Mouse (Mus musculus) layer of hippocampus, adult 11-12 months (tissue): ENCODE results near the gene Serpinb6b.
"Not testable (repeated sequence)": the region's sequence is repeated elsewhere in the genome, so short reads cannot be mapped to it uniquely, and the experiment has no call there.

Experiments
- DNase-seq: peaks from one replicate; pipeline ENCODE4 v3.0.0; 2022; ENCODE audit warnings: low spot score

The Serpinb6b gene

DNA sequence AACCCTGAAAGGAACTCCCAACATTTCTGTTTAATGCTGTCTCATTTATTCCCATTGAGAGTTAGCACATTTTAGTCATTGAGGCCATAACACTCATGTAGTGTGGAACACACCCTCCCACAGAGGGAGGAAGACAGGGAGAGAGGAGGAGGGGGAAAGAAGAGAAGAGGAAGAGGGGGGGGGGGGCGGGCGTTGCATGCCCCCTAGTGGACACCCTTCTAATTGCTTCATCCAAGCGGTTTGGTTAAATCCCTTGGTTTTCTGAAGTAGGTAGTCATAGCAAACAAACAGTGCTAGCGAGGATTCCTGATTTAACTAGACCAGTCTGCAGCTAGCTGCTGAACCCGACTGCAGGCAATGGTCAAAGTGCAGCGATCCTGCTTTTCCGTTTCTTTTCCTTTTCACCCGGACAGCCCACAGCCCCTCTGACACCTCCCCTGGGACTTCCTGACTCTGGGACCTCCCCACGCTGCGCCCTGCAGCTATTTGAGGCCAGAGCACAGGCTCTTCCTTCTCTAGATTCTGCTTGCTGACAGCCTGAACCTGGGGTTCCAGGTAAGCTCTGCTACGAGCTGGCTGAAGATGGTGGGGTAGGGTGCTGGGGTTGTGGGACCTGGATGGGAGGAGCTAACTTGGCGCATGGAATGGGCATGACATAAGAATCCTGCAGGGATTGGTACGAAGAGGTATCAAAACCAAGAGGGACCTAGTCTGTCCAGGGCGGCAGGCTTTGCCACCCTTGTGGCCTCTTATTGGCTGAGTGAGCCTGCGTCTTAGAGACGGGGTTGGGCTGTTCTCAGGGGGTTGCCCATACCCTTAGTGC, at the start of gene Serpinb6b:
Gene Serpinb6b, plus strand, starts transcription at position 221 of the 823 bp plus-strand sequence.
- DNase-seq = peak; percentile 4

DNA sequence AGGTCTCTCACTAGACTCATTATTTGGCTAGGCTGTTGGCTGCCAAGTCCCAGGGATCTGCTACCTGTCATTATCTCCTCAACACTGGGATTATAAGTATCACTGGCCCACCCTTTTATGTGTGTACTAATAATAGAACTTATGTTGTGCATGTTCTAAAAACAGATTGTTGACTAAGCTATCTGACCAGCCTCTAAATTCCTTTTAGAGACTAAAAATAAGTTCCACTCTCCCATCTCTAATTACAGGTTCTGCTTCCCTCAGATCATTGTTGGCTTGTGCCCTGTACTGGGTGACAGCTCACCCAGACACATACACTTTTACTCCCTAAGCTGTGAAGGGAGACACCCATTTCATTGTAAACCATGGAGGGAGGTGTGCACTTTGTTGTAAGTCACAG, 42.4 kb upstream of the Serpinb6b start:
- no peak for DNase-seq

- no peak for DNase-seq
Measured at GRCm38 (mm10) chr13:32924578-32925360, 40.2 kb upstream of the Serpinb6b start.

DNA sequence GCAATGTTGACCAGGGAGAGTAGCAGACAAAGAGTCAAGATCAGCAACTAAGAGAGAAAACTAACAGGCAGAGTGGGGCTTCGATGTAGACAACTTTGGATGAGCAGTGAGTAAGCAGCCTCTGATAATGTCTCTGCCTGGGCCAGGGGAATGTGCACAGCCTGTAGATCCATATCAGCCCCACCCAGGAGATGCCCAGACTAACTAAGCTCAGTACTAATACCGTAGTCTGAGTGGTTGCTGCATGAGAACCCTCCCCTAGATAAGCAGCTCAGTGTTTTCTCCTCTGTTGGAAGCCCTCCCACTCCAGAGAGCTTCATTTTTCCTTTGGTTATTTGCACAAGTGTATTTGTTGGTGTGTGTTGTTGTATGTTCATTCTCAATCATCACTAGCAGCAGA, 38.3 kb upstream of the Serpinb6b start:
- DNase-seq = no peak

- no peak for DNase-seq
Measured at GRCm38 (mm10) chr13:32927241-32927640, 37.8 kb upstream of the Serpinb6b start.

DNA sequence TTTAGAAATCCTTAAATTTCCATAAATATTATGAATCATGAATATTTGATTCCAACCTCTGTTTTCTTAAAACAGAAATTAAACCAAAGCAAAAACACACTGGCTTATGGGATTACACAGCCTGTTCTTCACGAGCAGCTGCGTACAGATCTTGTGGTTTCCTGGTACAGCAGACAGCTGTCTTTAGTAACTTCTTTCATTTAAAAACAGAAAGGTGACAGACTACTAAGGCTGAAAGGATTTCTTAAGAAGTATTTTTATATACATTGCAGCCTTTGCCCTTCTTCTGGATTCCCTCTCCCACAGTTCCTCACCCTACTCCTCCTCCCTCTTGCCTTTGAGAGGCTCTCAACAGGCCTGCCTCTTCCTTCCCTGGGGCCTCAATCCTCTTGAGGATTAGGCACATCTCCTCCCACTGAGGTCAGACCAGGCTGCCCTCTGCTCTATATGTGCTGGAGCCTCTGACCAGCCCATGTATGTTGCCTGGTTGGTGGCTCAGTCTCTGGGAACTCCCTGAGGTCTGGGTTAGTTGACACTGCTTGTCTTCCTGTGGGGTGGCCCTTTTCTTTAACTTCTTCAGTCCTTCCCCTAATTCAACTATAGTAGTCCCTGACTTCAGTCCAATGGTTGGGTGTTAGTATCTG, 35.8 kb upstream of the Serpinb6b start:
- no peak for DNase-seq

DNA sequence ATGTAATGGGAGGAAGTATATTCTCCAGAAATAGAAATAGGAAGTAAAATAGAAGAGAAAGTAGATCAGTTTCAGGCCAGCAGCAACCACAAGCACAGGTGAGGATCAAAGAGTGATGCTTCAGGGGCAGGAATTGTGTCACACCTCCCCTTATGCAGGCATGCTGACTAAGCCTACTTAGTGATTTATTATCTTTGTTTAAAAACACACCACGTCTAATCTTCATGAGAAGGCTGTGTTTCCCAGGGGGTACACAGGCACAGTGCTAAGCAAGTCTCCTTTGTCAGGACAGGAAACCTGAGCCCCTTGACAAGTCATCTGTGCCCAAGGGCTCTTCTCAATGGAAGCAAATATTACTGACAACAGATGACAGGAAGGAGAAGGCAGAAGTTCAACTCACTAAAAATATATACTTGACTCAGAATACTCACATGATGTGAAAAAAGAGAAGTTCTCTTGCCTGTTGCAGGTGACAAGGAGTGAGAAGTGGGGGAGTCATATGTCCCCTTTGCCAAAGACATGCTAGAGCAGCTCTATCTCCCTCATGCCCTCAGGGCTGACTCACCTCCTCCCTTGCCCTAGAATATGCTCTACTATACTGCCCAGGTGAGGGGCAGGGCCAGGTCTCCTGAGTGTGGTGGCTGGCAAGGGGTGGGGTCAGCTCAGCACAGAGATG, 30.2 kb upstream of the Serpinb6b start:
- DNase-seq = no peak

- not testable (repeated sequence) for DNase-seq
Measured at GRCm38 (mm10) chr13:32938275-32938674, 26.7 kb upstream of the Serpinb6b start.

GRCm38 (mm10) chr13:32939191-32939590, 25.8 kb upstream of the Serpinb6b start:
- DNase-seq = not testable (repeated sequence)

- no peak for DNase-seq
Measured at GRCm38 (mm10) chr13:32956537-32956936, 8.5 kb upstream of the Serpinb6b start.

DNA sequence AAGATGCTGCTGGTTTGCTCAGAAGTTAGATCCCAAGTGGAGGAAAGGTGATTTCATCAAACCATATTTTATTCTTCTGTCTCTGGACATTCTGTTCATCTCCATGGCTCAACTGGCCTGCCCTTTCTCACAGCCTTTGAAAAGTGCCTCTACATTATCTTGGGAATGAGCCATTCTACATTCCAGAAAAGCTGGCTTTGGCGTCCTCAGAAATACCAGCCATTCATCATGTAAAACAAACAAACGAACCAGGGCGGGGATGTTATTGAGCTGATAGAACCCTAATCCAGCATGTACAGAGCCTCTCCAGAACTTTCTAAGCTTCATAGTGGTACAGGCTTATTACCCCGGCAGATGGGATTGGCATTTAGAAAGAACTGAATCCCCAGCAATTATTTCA, 7.1 kb upstream of the Serpinb6b start:
- DNase-seq = no peak

GRCm38 (mm10) chr13:32958521-32958920, 6.5 kb upstream of the Serpinb6b start:
- DNase-seq = not testable (repeated sequence)

- DNase-seq = no peak
Measured at GRCm38 (mm10) chr13:32963990-32964753, 837 bp upstream of the Serpinb6b start.

GRCm38 (mm10) chr13:32966116-32966515, 1.1 kb downstream of the Serpinb6b start:
- DNase-seq = no peak

DNA sequence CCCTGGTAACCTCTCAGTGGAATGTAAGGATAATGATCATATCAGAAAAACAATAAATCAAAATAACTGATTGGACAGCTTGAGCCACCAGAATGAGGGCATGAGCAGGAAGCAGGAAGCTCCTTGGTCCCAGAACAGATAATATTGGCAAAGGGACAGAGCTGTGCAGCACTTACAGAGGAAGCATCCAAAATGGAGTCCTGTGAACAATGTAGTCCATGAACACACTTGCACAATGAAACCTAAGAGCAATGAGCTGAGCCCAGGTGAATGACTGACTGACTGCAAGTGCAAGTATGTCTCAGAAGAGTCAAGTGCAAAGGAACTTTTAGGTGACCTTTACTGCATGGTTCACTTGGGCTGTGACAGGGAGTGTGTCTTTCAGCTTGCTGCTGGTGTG, 2.2 kb downstream of the Serpinb6b start:
- DNase-seq = no peak

- DNase-seq = no peak
Measured at GRCm38 (mm10) chr13:32968353-32968984, 3.5 kb downstream of the Serpinb6b start.

- DNase-seq = no peak
Measured at GRCm38 (mm10) chr13:32968996-32969640, 4.1 kb downstream of the Serpinb6b start.

GRCm38 (mm10) chr13:32969641-32970040, 4.6 kb downstream of the Serpinb6b start:
- no peak for DNase-seq

GRCm38 (mm10) chr13:32970776-32971175, 5.8 kb downstream of the Serpinb6b start:
- DNase-seq = no peak

GRCm38 (mm10) chr13:32974268-32974667, 9.3 kb downstream of the Serpinb6b start:
- DNase-seq = no peak
